Mouse (Mus musculus): Measurements from ENCODE around the gene Pskh1. TPM values are rescaled to one million over a fixed set of nuclear protein-coding genes. Genes with fewer than 3 reads are reported as not detected.

Pskh1 gene
- polyA plus RNA-seq, 1 experiment: 20.2 TPM

DNA sequence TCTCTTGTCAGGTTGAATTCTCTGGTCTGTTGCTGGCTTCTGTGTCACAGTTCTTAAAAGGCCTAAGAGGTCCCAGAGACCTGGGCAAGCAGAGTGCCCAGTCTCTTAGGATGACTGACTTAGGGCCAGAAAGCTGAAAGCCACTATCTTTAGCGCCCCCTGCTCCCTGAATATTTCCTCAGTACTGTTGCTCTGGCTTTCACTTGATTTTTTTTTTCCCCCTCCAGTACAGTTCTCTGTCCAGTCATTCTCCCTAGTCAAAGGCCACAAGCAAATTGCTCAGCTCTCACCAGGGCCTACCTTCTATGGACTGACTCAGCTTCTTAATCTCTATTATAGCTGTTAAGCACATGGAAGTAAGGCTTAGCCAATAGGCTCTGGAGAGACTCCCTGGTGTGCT, 38.3 kb upstream of the Pskh1 start:
- H3K36me3 ChIP-seq (ENCODE audit: control insufficient read depth, insufficient read depth, low read length): peaks cover 3% of the 10 kb centered on the region; the same call in 1 of the 2 replicates
- no peaks in the 10 kb centered on the region for H3K27me3 ChIP-seq (ENCODE audit: control insufficient read depth, insufficient read depth, low read length)
- H3K4me3 ChIP-seq (ENCODE audit: low read depth, low read length): no peak overlapping the region
- peaks cover 7% of the 10 kb centered on the region; the same call in 1 of the 2 replicates for H3K4me1 ChIP-seq (ENCODE audit: control insufficient read depth, insufficient read depth, insufficient read length, low read length)
- WGBS: 0% methylated on average over 1 of the region's 1 CpGs
- TF ChIP-seq CTCF (IDR thresholded peaks at IDR 0.05; ENCODE audit: extremely low read depth, insufficient read length, insufficient replicate concordance, low read depth, low read length) (no peak), POLR2A (IDR thresholded peaks at IDR 0.05; ENCODE audit: low read depth, low read length) (no peak)
- H3K27ac ChIP-seq (ENCODE audit: insufficient read depth, low read depth, low read length): no peak overlapping the region

DNA sequence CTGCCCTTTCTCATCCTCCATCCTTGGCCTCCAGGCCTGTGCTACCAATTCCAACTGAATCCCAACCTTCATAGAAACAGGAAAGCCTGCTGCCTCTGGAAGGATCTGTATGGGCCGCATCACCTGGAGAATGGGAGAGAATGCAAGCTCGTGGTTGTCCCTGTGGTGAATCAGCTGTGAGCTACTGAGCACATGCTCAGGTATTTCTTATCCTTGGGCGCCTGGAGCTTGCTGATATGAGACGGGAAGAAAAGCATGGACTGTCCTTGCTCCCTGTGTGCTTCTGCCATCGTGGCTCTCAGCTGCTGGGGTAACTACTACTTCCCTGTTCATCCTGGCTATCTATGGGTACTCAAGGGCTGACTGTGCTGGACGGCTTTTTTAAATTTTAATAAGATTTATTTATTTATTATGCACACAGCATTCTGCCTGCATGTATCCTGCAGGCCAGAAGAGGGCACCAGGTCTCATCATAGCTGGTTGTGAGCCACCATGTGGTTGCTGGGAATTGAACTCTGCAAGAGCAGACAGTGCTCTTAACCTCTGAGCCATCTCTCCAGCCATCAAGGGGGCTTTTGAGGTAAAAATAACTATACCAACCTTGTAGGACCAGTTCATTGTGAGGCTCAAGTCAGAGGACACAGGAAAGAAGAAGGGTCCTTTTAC, 33.7 kb upstream of the Pskh1 start:
- WGBS: 72% methylated on average over 6 of the region's 6 CpGs
- TF ChIP-seq CTCF (IDR thresholded peaks at IDR 0.05; ENCODE audit: extremely low read depth, insufficient read length, insufficient replicate concordance, low read depth, low read length): peak; percentile 25; the same call in 1 of the 2 replicates
- no peak for TF ChIP-seq POLR2A (IDR thresholded peaks at IDR 0.05; ENCODE audit: low read depth, low read length)
- no peak overlapping the region for H3K4me3 ChIP-seq (ENCODE audit: low read depth, low read length)
- peaks cover 6% of the 10 kb centered on the region; the same call in 1 of the 2 replicates for H3K4me1 ChIP-seq (ENCODE audit: control insufficient read depth, insufficient read depth, insufficient read length, low read length)
- H3K27ac ChIP-seq (ENCODE audit: insufficient read depth, low read depth, low read length): no peak overlapping the region
- peaks cover 8% of the 10 kb centered on the region for H3K36me3 ChIP-seq (ENCODE audit: control insufficient read depth, insufficient read depth, low read length)
- H3K27me3 ChIP-seq (ENCODE audit: control insufficient read depth, insufficient read depth, low read length): no peaks in the 10 kb centered on the region

GRCm38 (mm10) chr8:105874301-105874700, 25.9 kb upstream of the Pskh1 start:
- H3K27ac ChIP-seq (ENCODE audit: insufficient read depth, low read depth, low read length): no peak overlapping the region
- WGBS: 77% methylated on average over 6 of the region's 6 CpGs
- H3K36me3 ChIP-seq (ENCODE audit: control insufficient read depth, insufficient read depth, low read length): peaks cover 24% of the 10 kb centered on the region

DNA sequence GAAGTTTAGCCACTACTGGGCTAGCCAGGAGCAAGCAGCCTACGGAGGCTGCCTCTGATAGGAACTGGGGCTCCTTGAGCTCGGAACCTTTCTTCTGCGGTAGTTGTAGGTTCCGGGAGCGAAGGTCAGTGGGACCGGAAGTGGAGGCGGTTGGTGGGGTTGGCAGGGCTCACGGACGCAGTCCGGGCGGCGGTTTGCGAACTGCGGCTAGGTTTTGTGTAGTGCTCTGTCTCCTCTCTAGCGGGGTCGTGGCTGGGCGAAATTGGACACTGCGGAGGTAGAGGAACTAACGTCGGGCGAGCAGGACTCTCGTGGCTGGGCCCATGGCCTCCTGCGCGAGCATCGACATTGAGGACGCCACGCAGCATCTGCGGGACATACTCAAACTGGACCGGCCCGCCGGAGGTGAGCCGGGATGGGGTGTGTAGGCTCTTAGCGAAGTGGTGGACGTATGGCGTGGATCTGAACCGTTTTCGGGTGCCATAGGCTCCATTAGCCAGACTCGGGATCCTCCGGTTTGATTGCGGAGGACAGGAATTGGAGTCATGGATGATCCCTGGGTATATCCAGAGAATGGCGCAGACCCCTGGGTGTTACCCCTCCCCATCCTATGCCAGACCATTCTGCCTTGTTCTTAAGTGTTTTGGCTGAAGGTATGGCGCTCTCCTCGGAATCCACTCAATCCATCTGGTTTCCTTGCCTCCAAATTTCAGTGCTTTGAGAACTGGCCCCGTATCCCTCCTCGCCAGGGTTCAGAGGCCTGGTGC, 19.3 kb upstream of the Pskh1 start, which contains the start of gene Edc4:
Gene Edc4 (plus strand): TSS at position 128 of the 767 bp plus-strand sequence.
- Histone ChIP-seq H3K27me3 (ENCODE audit: control insufficient read depth, insufficient read depth, low read length) (no peaks in the 10 kb centered on the region), H3K4me1 (ENCODE audit: control insufficient read depth, insufficient read depth, insufficient read length, low read length) (peaks cover 7% of the 10 kb centered on the region; the same call in 1 of the 2 replicates), H3K27ac (ENCODE audit: insufficient read depth, low read depth, low read length) (no peak within 1 kb of the TSS), H3K4me3 (ENCODE audit: low read depth, low read length) (peak within 1 kb of the TSS; percentile 76), H3K36me3 (ENCODE audit: control insufficient read depth, insufficient read depth, low read length) (peaks cover 32% of the 10 kb centered on the region)
- TF ChIP-seq CTCF (IDR thresholded peaks at IDR 0.05; ENCODE audit: extremely low read depth, insufficient read length, insufficient replicate concordance, low read depth, low read length) (no peak), POLR2A (IDR thresholded peaks at IDR 0.05; ENCODE audit: low read depth, low read length) (peak; percentile 89)
- WGBS: 1% methylated on average over 45 of the region's 45 CpGs

More at GRCm38 (mm10) chr8:105874301-105874700, 25.9 kb upstream of the Pskh1 start:
- Histone ChIP-seq H3K4me1 (ENCODE audit: control insufficient read depth, insufficient read depth, insufficient read length, low read length) (no peaks in the 10 kb centered on the region), H3K27me3 (ENCODE audit: control insufficient read depth, insufficient read depth, low read length) (no peaks in the 10 kb centered on the region), H3K4me3 (ENCODE audit: low read depth, low read length) (no peak overlapping the region)
- TF ChIP-seq CTCF (IDR thresholded peaks at IDR 0.05; ENCODE audit: extremely low read depth, insufficient read length, insufficient replicate concordance, low read depth, low read length) (no peak), POLR2A (IDR thresholded peaks at IDR 0.05; ENCODE audit: low read depth, low read length) (no peak)

DNA sequence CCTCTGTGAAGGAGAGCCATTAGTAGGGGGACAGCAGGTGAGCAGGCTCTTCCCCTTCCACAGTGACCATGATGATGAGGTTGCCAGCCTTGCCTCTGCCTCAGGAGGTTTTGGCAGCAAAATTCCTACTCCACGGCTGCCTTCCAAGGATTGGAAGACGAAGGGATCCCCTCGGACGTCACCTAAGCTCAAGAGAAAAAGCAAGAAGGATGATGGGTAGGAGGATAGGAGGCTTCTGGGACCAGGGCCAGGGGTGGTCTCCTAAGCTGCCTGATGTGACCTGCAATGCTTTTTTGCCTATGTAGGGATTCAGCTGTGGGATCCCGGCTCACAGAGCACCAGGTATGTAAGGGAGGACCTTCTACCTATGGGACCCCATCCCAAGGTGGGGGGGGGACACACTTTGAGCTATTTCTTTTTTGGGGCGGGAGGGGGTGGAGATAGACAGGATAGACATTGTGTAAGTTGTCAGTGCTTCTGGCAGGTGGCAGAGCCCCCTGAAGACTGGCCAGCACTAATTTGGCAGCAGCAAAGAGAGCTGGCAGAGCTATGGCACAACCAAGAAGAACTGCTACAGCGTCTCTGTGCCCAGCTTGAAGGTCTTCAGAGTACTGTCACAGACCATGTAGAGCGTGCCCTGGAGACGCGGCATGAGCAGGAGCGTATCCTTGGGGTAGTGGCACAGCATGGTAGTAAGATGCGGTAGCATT, 10.3 kb upstream of the Pskh1 start:
- Histone ChIP-seq H3K27ac (ENCODE audit: insufficient read depth, low read depth, low read length) (no peak overlapping the region), H3K27me3 (ENCODE audit: control insufficient read depth, insufficient read depth, low read length) (no peaks in the 10 kb centered on the region), H3K36me3 (ENCODE audit: control insufficient read depth, insufficient read depth, low read length) (peaks cover 70% of the 10 kb centered on the region), H3K4me3 (ENCODE audit: low read depth, low read length) (no peak overlapping the region), H3K4me1 (ENCODE audit: control insufficient read depth, insufficient read depth, insufficient read length, low read length) (no peaks in the 10 kb centered on the region)
- WGBS: 93% methylated on average over 12 of the region's 12 CpGs
- TF ChIP-seq POLR2A (IDR thresholded peaks at IDR 0.05; ENCODE audit: low read depth, low read length): no peak
- no peak for TF ChIP-seq CTCF (IDR thresholded peaks at IDR 0.05; ENCODE audit: extremely low read depth, insufficient read length, insufficient replicate concordance, low read depth, low read length)

- 73% methylated on average over 6 of the region's 6 CpGs for whole genome bisulfite sequencing
- Histone ChIP-seq H3K4me1 (ENCODE audit: control insufficient read depth, insufficient read depth, insufficient read length, low read length) (no peaks in the 10 kb centered on the region), H3K27ac (ENCODE audit: insufficient read depth, low read depth, low read length) (no peak overlapping the region), H3K4me3 (ENCODE audit: low read depth, low read length) (no peak overlapping the region), H3K36me3 (ENCODE audit: control insufficient read depth, insufficient read depth, low read length) (peaks cover 60% of the 10 kb centered on the region), H3K27me3 (ENCODE audit: control insufficient read depth, insufficient read depth, low read length) (no peaks in the 10 kb centered on the region)
- no peak for TF ChIP-seq CTCF (IDR thresholded peaks at IDR 0.05; ENCODE audit: extremely low read depth, insufficient read length, insufficient replicate concordance, low read depth, low read length)
- no peak for TF ChIP-seq POLR2A (IDR thresholded peaks at IDR 0.05; ENCODE audit: low read depth, low read length)
These were observed 9.4 kb upstream of the Pskh1 start for GRCm38 (mm10) chr8:105890870-105891269.
